Mouse (Mus musculus) CD8-positive naive resting alpha-beta T cell, adult 2 months (primary cell): Measurements from ENCODE around the gene Usp54.

Experiments used
- DNase-seq, 2 experiments: peaks; one replicate each; pipeline ENCODE4 v3.0.0; 2022; ENCODE audit warnings: low read depth in 2 of 2, low spot score in 2 of 2

Gene Usp54

GRCm38 (mm10) chr14:20520179-20520578 lies 120.7 kb downstream of the Usp54 start:
- no peak for DNase-seq

GRCm38 (mm10) chr14:20508424-20508823 lies 132.4 kb downstream of the Usp54 start:
- no peak for DNase-seq

- DNase-seq: peak in 1 of 2 experiments; percentile 6
Measured at GRCm38 (mm10) chr14:20502966-20503365, 137.9 kb downstream of the Usp54 start.

GRCm38 (mm10) chr14:20499982-20500381 lies 140.9 kb downstream of the Usp54 start:
- DNase-seq: no peak
